Mouse (Mus musculus): ENCODE measurements at regions not wholly inside any gene's neighbourhood (a gene's known extent, or its start where the extent isn't known, plus 50 kb on each side); places are given as distances from the start of the nearest gene placed in this dataset.
A peak's percentile ranks its signal among the peaks of the same experiment; 100 is the strongest.
"Not testable (repeated sequence)": the region's sequence is repeated elsewhere in the genome, so short reads cannot be mapped to it uniquely, and the experiment has no call there.

GRCm38 (mm10) chr2:63706643-63707042 is 391.2 kb downstream of the Fign start:
- no peak for DNase-seq (ENCODE audit: low spot score in 2 of 2)

GRCm38 (mm10) chr2:63706183-63706582 is 391.7 kb downstream of the Fign start:
- DNase-seq (ENCODE audit: low spot score in 2 of 2): no peak

- DNase-seq (ENCODE audit: low spot score in 2 of 2): peak; percentile 8 to 17
Observed at GRCm38 (mm10) chr2:63702333-63703096, 395.3 kb downstream of the Fign start.

DNA sequence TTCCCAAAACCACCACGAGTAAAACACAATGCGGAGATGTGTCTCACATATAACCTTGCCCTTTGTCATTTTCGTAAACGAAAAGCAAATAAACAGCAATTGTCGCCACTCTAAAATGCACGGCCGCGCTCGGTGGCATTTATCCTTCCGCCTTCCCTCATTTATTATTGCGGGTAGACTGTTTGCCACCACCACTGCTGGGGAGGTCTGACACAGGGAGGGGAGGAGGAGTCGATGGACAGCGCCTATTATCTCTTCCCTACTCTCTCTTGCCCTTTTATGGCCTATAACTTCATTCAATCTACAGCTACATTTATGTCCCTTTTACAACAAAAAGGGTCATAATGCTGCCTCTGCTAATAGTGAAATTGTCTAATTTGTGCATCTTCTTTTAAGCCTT is 396.0 kb downstream of the Fign start:
- DNase-seq (ENCODE audit: low spot score in 2 of 2): no peak

- DNase-seq (ENCODE audit: low spot score in 2 of 2): no peak
Observed at GRCm38 (mm10) chr2:63700255-63700654, 397.6 kb downstream of the Fign start.

DNA sequence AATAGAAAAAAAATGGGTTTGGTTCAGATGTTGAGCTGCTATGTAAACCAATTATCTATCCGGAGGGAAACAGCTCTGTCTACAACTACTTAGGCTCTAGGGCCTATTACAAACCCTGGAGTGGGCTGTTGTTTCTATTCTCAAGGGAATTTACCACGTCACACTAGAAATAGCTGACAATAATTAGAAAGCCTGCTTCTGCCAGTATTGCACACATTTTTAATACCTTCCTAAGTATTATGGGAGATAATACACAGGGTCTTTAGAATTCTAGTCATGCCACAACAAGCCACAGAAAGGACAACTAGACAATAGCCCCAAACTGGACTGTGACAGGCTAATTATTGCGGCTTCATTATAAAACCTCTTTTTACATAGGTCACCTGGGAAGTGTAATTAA is 428.1 kb downstream of the Fign start:
- DNase-seq (ENCODE audit: low spot score in 2 of 2): no peak

- no peak for DNase-seq (ENCODE audit: low spot score in 2 of 2)
Observed at GRCm38 (mm10) chr2:63668784-63669183, 429.1 kb downstream of the Fign start.

DNA sequence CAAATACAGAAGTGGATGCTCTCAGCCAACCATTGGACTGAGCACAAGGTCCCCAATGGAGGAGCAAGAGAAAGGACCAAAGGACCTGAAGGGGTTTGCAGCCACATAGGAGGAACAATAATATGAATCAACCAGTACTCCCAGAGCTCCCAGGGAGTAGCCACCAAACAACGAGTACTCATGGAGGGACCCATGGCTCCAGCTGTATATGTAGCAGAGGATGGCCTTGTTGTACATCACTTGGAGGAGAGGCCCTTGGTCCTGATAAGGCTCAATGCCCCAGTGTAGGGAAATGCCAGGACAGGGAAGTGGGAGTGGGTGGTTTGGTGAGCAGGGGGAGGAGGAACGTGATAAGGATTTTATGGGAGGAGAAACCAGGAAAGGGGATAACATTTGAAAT is 437.9 kb downstream of the Fign start:
- not testable (repeated sequence) for DNase-seq (ENCODE audit: low spot score in 2 of 2)
